Mouse (Mus musculus) thymus, postnatal 36 days (tissue): ENCODE data around the gene Dnajb1.

Experiments
- DNase-seq, 2 experiments: peaks; one replicate each; pipeline ENCODE4 v3.0.0; 2022; ENCODE audit warnings: mixed read lengths in 2 of 2

Dnajb1 gene

GRCm38 (mm10) chr8:83613695-83614094 lies 5.7 kb downstream of the Dnajb1 start:
- DNase-seq = no peak

GRCm38 (mm10) chr8:83616625-83617024 lies 8.6 kb downstream of the Dnajb1 start:
- DNase-seq = no peak

- no peak for DNase-seq
These were observed 9.1 kb downstream of the Dnajb1 start for GRCm38 (mm10) chr8:83617111-83617510.

GRCm38 (mm10) chr8:83618566-83618965 lies 10.6 kb downstream of the Dnajb1 start:
- DNase-seq = no peak

GRCm38 (mm10) chr8:83619568-83620285 lies 11.7 kb downstream of the Dnajb1 start:
- DNase-seq = peak in 1 of 2 experiments; percentile 64

DNA sequence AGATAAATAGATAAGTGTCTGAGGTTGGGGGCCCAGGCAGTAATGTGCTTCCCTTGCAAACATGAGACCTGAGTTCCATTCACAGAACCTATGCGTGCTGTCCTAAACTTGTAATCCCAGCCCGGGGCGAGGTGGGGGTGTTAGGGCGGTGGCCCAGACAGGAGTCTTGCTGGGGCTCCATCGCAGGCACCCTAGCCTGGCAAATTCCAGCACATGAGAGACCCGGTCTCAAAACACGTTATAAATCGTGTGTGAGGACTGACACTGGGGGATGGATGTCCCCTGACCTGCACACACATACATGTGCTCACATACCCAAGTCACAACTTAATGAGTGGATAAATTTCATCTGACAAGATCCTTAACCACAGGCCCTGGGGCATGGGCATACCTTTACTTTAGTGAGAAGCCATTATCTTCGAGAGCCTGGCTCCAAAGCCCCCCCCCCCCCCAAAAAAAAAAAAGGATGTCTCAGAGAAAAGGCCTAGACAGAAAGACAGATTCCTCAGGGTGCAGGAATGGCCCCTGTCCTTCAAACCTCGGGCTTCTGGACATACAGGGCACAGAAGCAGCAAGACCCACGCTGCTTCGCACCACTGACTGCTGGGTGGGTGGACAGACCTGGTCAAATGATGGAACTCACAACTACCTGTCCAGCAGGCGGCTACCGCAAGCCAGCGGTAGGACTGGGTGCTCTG lies 13.8 kb downstream of the Dnajb1 start:
- no peak for DNase-seq

GRCm38 (mm10) chr8:83622389-83622989 lies 14.5 kb downstream of the Dnajb1 start:
- peak; percentile 89 for DNase-seq

- no peak for DNase-seq
These were observed 15.6 kb downstream of the Dnajb1 start for GRCm38 (mm10) chr8:83623549-83623948.

- no peak for DNase-seq
These were observed 16.7 kb downstream of the Dnajb1 start for GRCm38 (mm10) chr8:83624739-83625138.

- no peak for DNase-seq
These were observed 17.8 kb downstream of the Dnajb1 start for GRCm38 (mm10) chr8:83625676-83626299.

DNA sequence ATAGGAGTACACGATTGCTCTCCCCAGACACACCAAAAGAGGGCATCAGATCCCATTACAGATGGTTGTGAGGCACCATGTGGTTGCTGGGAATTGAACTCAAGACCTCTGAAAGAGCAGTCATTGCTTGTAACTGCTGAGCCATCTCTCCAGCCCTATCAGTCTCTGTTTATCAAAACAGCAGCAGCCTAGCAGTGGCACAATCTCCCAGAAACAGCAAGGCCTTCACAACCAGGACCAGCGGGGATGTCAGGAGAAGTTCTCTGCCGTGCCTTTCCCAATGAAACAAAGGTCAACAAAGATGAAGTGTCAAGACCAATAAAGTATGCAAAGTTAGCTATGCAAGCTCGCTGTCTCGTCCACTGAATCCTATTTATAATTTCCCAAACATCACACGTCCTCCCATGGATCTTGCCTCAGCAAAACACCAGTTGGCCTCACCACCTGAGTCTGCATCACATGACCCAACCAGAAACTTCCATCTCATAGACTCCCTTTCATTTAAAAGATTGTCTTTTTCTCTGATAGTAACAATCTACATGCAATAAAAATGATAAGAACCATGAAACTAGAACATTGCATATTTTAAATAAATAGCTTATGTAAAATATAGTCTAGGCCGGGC lies 24.2 kb downstream of the Dnajb1 start:
- DNase-seq = no peak

DNA sequence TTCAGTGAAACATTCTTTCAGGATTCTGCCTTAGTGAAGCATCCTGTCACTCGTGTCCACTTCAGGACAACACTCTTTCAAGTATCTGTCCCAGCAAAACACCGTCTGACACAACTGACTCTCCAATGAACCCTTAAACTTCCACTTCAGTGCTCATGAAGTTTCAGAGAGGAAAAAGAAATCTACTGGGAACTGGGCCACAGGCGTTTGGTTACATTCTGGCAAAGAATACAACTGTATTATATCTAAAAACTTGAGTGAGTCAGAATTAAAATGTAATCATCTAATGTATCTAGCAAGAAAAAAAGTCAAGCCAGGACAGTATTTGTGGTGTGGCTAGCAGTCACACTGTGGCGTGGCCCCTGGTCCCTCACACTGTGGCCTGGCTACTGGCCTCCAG lies 30.9 kb downstream of the Dnajb1 start:
- DNase-seq = no peak

DNA sequence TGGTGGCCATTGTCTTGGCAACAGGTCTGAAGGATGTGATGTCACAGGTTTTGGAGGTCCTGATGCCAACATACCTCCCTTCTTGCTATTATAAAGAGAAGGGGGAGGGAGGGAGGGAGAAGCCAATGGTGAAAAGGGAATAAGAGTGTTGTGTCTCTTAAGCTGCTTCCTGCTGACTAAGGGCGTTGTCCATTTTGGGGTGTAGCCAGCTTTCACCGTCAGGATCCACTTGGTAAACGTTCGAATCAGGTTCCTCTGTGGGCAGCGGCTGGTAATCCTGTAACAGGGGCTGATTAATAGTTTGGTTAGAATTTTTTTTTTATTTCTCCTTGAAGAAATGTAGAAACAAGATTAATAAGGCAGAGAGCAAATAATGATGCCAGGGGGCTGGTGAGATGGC lies 31.7 kb downstream of the Dnajb1 start:
- no peak for DNase-seq

- DNase-seq = no peak
These were observed 39.5 kb downstream of the Dnajb1 start for GRCm38 (mm10) chr8:83647511-83647910.

DNA sequence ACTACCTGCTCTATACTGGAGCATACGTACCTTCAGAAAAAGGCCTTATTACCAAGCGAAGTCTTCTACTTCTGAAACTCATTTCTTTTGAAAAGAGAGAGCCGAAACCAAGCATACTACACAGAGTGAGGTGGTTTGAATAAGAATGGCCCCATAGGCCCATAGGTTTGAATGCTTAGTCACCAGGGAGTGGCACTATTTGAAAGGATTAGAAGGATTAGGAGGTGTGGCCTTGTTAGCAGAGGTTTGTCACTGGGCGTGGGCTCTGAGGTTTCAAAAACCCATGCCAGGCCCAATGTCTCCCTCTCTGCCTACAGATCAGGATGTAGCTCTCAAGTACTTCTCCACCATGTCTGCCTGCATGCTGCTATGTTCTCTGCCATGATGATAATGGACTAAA lies 40.0 kb downstream of the Dnajb1 start:
- DNase-seq = no peak

DNA sequence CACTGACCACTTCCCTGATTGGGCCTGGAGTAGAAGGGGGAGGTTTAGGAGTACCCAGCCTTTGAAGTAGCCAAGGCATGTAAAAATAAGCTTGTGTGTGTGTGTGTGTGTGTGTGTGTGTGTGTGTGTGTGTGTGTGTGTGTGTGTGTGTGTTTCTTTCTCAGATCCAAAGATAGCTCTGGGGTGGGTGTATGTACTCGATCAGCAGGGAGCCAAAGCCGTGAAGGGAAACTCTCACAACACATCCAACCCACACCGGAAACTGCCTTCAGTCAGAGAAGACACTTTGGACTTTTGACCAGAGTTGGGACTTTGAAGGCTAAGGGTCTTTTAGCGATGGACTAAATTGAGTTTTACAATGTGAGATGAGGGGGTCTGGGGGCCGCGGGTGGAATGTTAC lies 41.7 kb downstream of the Dnajb1 start:
- DNase-seq = no peak

GRCm38 (mm10) chr8:83652030-83652743 lies 44.2 kb downstream of the Dnajb1 start, which contains the start of gene Gipc1:
Gipc1 (plus strand) TSS chr8:83652677.
- peak; percentile 96 to 98 for DNase-seq

GRCm38 (mm10) chr8:83652744-83653661 lies 45.0 kb downstream of the Dnajb1 start:
- DNase-seq = peak in 1 of 2 experiments; percentile 48

DNA sequence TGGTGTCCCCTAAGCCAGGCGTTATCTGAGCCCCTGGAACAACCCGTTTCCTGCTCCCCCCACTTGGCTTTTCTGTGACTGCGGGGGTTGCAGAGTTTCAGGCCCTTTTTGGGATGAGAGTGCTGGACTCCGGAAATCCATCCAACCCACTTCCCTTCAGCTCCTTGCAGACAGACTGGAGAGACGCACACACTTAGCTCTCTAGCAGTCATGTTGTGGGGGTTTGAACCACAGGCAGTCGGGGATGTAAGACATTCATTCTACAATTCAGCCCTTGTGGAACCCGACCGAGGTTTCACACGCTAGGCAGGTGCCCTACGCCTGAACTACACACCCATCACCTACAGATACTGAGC lies 45.6 kb downstream of the Dnajb1 start:
- DNase-seq = no peak

DNA sequence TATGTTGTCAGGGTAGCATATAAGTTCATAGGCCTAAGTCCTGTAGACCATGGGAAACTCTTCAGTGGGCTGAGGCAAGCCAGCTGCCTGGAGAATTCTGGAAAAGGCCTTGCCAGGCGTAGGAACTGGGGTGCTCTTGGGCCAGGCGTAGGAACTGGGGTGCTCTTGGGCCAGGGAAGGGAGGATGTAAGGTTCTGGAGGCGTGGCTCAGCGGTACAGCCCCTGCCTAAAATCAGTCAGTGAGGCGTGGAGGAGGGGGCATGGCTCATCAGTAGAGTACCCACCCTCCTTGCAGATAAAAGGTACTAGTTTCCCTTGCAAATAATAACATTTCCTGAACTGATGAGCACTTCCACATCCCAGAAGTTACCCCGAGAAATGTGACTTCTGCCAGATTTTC lies 46.7 kb downstream of the Dnajb1 start:
- DNase-seq = no peak

DNA sequence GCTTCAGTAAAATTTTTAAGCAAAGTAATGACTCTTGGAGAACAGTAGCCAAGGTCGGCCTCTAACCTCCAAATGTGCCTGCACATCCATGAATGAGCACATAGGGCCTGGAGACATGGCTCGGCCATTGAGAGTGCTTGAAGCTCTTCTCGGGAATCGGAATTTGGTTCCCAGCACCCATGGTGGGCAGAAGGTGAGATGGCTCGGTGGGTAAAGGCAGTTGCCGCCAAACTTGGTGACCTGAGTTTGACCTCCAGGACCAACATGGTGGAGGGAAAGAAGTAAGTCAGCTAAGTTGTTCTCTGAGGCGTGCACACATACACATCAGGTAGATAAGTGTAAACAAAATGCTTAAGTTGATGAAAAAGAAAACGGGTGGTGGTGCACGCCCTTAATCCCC lies 48.0 kb downstream of the Dnajb1 start:
- DNase-seq = no peak
